Mouse (Mus musculus) testis, postnatal 14 days (tissue): ENCODE measurements around the gene Tbc1d5.

Source experiments
- DNase-seq: peaks from one replicate; pipeline ENCODE4 v3.0.0; 2021; ENCODE audit warnings: low spot score

The Tbc1d5 gene

DNA sequence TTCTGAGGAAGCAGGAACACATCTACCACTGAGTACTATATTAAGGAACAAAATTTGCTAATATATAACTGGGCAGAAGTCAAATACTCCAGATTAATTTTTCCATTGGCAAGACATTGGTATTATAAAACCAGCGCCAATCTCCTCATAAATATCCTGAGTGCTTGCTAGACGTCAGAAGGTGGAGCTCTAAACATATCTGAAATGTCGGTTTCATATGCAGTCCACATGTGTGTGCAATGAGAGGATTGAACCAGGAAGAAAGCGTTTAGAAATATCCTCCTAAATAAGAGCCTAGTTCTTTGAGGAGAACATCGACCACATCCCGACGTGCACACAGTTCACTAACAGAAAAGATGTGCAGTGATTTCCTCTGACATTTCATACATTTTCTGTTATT, 305.1 kb downstream of the Tbc1d5 start:
- no peak for DNase-seq

- DNase-seq, result no peak
These were observed 306.6 kb downstream of the Tbc1d5 start for GRCm38 (mm10) chr17:50872600-50872999.

GRCm38 (mm10) chr17:50867297-50867696, 311.9 kb downstream of the Tbc1d5 start:
- no peak for DNase-seq

DNA sequence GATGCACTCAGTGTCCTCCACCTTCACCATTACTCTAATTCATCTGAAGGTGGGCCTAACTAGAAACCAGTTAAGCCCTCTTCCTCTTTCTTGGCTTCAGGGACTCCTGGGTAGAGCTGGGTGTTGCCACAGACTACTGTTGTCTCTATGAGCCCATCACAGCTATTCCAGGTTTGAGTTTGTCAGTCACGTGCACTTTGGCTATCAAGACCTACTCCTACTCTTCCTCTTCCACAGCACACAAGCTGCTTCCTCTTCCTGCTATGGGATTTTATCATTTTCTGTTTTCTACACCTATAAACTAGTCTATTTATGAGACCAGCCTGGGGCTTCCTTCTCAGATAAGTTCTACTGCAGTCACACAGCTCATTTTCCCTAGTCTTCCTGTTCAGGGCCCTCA, 314.4 kb downstream of the Tbc1d5 start:
- DNase-seq, result no peak

DNA sequence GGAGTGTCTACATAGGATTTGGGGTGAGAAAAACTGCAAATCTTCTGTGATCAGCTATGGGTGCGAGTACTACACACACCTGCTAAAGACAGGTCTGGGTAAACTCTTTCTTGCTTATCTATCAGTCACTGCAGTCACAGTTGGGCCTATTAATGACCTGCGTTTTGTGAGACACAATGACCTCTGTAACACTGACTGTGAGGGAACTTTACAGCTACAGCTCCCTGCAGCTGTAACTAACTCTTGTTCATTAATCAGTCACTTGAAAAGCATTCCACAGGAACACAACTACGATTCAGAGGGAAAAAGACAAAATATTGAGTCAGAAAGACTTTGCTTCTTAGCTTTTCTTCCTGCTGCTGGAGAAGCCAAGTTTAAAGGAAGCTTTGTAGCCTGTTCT, 325.9 kb downstream of the Tbc1d5 start:
- DNase-seq, result no peak

GRCm38 (mm10) chr17:50851382-50851781, 327.8 kb downstream of the Tbc1d5 start:
- DNase-seq, result no peak

- no peak for DNase-seq
These were observed 365.1 kb downstream of the Tbc1d5 start for GRCm38 (mm10) chr17:50814089-50814488.

DNA sequence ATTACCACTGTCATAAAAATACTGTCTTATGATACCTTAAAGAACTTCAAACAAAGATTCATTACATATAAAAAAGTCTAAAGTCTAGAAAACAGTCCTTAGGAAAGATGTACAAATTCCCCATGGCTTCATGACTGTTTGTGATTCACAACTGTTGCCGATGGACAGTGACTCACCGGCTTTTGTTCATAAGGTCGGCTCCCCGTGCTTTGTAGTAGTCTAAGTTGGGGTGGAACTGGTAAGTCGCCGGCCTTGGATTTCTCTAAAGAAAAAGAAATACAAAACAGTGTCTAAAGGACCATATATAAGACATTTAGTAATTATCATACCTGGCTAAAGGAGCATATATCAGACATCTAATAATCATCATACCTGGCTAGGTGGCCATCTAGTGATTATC, 365.6 kb downstream of the Tbc1d5 start:
- no peak for DNase-seq

GRCm38 (mm10) chr17:50805631-50806030, 373.5 kb downstream of the Tbc1d5 start:
- no peak for DNase-seq

DNA sequence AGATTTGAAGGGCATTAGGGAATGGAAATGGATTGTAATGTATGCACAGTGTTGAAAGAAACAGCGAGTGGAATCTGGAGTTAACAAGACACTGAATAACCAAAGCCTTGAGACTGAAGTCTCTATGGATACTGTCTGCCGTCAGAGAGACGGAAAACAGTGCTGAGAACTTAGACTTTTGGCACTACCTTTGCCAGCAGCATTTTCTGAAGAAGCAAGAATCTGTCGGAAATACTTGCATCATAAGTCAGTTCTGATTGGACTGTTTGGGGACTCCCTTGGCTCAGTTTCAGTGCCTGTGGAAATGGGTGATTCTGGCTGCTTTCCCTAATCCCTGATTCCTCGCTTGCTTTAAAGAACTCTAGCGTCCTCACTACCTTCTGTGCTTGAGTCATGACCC, 375.9 kb downstream of the Tbc1d5 start:
- no peak for DNase-seq

- DNase-seq, result no peak
These were observed 376.8 kb downstream of the Tbc1d5 start for GRCm38 (mm10) chr17:50802380-50802779.

DNA sequence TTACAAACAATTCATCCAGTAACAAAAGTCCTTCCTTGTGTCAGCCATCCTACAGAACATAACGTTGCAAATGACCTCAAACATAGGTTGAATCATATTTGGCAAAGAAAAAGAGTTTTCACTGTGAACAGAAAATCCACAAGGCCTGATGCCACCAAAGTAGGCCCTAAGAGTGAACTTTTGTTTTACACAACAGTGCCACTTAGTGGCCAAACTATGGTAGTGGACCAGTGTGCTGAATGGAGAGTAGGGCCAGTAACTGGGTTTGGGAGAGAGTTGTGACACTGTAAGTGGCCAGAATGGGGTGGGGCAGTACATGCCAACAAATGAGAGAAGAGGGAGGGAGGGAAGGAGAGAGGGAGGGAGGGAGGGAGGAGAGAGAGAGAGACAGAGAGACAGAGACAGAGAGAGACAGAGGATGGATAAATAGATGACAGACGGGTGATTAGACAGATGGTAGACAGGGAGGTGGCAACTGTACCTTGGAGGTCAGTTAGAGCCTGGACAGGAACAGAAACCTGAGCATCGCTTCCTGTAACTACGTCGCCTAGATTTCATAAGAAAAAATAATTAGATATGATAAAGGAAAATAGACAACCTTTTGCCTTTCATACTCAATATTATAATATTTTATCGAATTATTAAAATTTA, 383.6 kb downstream of the Tbc1d5 start:
- peak; percentile 36 for DNase-seq

DNA sequence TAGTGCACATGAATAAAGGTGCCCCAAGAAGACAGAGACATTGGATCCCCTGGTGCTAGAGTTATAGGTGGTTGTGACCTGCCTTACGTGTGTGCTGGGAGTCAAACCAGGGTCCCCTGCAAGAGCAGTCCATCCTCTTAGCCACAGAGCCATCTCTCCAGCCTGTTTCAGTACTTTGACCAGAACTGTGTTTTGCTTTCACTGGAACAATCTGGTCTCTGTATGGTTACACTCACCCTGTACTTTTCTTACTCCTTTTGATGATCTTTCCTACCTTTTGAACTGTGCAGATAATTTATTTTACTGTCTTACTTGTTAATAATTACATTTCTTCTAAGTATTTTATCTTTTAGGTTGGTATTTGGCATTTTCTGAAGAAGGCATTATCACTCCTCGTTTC, 387.5 kb downstream of the Tbc1d5 start:
- DNase-seq, result no peak

- no peak for DNase-seq
These were observed 390.3 kb downstream of the Tbc1d5 start for GRCm38 (mm10) chr17:50788835-50789234.

DNA sequence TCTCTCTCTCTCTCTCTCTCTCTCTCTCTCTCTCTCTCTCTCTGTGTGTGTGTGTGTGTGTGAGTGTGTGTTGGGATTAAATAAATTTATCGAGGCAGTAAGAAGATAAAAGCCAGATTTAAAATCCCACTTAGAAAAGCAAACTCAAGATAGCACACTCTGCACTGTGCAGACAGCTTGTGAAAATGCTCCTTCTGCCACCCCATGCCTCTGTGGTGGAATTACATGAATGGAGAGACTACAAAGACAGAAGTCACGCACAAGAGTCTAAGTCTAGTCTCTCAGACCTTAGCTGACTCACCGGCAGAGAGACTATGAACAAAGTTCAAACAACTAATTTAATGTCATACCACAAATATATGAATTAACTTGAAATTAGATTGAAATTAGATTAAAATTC, 403.9 kb downstream of the Tbc1d5 start:
- no peak for DNase-seq

GRCm38 (mm10) chr17:50764387-50764786, 414.8 kb downstream of the Tbc1d5 start:
- DNase-seq, result no peak

DNA sequence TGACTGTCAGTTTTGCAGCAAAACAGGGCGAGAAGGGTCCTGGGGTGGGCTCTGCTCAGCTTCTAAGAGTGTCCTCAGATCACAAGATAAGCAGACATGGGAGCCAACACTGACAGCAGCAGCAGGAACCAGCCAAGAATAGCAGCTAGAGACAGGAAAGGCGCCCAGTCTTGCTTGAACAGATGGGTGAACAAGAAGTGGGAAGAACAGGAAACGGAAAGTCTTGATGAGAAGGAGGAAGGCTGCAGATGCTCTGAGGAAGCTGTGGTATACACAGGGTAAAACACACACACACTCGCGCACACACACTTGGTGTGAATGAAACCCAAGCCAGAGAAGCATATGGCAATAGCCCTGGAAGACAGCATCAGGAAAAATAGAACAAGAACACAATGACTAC, 415.7 kb downstream of the Tbc1d5 start:
- no peak for DNase-seq

- no peak for DNase-seq
These were observed 416.9 kb downstream of the Tbc1d5 start for GRCm38 (mm10) chr17:50762231-50762630.

GRCm38 (mm10) chr17:50761082-50761481, 418.1 kb downstream of the Tbc1d5 start:
- DNase-seq, result peak; percentile 17

DNA sequence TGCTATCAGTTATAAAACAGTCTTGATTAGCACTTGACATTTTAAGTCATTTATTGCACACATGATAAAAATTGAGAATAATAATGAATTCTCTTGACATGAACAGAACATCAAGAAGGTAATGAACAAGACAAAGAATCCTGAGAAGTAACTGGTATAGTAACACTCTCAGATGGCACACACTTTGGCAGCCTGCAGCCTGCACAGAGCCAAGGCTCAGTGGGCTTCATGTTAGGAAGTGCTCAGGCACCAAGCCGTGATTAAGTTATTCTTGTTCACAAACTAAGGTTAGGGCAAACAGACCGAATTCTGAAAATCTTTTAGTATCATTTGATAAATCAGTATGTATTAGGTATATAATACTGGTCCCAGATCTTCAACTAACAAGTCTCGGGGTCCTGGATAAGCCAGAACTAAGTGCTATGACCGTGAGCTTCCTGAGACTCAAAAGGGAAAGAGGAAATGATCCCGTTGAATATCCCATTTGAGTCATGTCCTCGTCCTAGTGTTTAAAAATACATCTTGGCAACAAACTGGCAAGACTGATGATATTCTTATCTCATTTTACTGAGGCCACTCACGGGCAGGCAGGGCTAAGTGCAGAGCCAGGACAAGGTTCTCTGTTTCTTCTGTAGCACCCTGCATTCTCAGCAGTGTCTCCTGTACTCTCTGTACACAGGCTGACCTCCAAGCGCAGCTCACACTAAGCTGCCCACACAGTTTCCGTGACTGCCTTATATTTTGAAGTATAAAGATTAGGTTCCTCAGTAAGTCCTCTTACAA, 425.6 kb downstream of the Tbc1d5 start:
- DNase-seq, result peak; percentile 62

DNA sequence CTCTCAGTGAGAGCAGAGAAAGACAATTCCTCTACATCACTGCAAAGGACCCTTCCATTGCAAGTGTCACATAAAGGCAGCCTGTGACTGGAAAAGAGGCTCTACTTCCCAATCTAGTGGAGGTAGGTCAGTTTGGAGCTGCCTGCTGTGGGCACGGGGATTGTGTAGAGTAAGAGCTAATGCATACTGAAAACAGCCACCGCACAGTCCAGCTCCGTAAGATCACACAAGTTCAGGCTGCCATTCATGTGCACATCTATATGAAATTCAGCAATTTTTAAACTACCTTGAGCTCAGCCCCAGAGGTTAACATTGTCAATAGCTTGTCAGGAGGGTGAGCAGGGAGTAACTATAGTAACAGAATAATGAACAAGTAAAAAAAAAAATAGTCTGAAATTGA, 426.4 kb downstream of the Tbc1d5 start:
- no peak for DNase-seq

DNA sequence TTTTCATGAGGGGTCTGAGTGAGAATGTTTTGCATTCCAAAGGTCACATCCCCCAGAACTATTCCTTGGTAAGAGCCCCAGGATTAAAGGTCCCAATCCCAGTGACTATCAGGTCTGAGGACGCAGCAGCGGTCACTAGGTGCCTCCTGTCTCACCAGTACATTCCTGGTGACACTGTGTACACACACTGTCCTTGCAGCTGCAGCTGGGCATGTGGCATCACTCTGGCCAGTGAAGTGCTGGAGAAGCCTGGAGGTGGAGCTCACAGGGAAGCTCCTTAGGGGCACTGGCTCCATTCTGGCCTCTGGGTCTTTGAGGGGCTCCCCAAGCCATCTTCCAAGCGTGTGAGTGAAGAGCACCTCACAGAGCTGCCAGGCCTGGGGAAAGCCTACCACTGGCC, 427.2 kb downstream of the Tbc1d5 start:
- DNase-seq, result no peak

GRCm38 (mm10) chr17:50750874-50751273, 428.3 kb downstream of the Tbc1d5 start:
- no peak for DNase-seq

DNA sequence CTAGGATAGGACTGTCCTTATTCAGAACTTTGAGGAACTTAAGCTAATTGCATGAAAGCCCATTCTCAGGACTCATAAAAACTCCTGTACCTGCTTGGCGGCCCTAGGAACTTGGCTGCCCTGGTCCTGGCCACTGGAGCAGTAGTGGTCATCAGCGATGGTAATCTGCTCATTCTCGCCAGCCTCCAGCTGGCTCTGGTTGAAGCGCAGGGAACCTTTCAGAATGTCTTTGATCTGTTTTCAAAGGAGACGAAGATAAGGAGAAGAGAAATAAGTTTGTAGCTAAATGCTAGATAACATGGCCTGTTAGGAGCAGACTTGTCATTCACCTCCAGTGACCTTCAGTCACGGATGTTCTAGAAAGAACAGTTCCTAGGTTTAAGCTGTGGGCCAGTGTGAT, 437.8 kb downstream of the Tbc1d5 start:
- peak; percentile 41 for DNase-seq
